Mouse (Mus musculus): ENCODE measurements around the gene Klhl20.

The Klhl20 gene

GRCm38 (mm10) chr1:161070352-161071271, 60.7 kb downstream of the Klhl20 start, which contains the start of the genes Dars2 and Cenpl:
Gene Dars2 (minus strand): TSS chr1:161070658.
Gene Cenpl (plus strand): TSS chr1:161070713.
- peak; percentile 96 for DNase-seq

- DNase-seq = no peak
These were observed 68.0 kb downstream of the Klhl20 start for GRCm38 (mm10) chr1:161063351-161063750.

GRCm38 (mm10) chr1:161057164-161057563, 74.1 kb downstream of the Klhl20 start:
- no peak for DNase-seq

- no peak for DNase-seq
These were observed 84.3 kb downstream of the Klhl20 start for GRCm38 (mm10) chr1:161046972-161047371.

- no peak for DNase-seq
These were observed 89.9 kb downstream of the Klhl20 start for GRCm38 (mm10) chr1:161041261-161042020.

- DNase-seq = no peak
These were observed 90.5 kb downstream of the Klhl20 start for GRCm38 (mm10) chr1:161040855-161041254.

GRCm38 (mm10) chr1:161040426-161040770, 90.9 kb downstream of the Klhl20 start:
- no peak for DNase-seq

GRCm38 (mm10) chr1:161039741-161040425, 91.4 kb downstream of the Klhl20 start:
- no peak for DNase-seq

- no peak for DNase-seq
These were observed 92.2 kb downstream of the Klhl20 start for GRCm38 (mm10) chr1:161038968-161039721.
